Mouse (Mus musculus): ENCODE results near the gene Armc7.
"Not testable (repeated sequence)": the region's sequence is repeated elsewhere in the genome, so short reads cannot be mapped to it uniquely, and the experiment has no call there.

Gene Armc7

DNA sequence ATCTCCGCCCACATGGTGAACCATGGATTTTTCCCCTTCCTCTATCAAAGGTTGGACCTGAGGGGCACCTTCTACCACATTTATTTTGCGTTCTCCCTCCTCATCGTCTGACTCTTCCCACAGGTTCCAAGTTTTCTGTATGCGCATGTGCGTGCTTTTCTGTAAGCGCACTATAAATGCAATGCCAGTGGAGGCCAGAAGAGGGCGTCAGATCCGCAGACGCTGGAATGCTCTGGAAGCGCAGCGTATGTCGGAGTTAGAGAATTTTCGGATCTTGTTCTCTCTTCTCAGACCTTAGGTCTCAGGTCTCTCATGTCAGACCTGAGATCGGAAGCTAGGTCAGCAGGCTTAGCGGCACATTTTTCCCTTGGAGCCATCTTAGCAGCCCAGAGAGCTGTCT lies 19.8 kb upstream of the Armc7 start:
- DNase-seq (ENCODE audit: low read depth), result no peak

DNA sequence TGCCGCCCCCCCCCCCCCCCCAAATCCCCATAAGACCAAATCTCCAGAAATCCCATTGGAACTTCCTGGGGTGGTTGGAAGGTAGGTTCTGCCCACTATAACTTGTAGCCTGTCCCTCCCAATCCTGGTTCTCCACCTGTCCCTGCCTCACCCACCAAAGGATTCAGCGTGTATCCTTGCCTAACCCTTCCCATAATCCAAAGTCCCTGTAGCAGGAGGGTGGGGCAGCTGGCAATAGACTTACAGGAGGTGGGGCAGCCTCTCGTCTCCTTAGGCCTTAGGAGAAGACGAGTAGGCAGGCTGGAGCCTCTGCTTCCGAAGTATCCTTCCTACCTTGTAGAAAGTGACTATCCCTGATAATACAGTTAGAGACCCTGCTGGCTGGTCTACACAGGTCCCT lies 19.3 kb upstream of the Armc7 start:
- no peak for DNase-seq (ENCODE audit: low read depth)

DNA sequence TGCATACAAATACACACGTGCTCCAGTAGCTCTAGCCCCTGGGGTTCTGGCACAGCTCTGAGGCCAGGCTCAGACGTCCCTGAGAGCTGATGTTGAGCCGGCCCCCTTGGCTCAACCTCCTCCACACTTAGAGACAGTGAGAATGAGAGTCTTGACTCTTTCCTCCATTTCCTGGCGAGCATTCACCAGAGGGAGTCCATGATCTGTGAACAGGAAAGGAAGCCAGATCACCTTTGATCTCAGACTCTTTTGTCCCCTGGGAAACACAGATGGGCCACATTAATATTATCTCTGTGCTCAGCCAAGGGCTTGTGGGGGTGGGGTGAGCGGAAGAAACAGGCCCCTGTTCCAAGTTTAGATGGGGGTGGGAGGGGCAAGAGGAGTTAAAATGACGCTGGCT lies 18.1 kb upstream of the Armc7 start:
- no peak for DNase-seq (ENCODE audit: low read depth)

DNA sequence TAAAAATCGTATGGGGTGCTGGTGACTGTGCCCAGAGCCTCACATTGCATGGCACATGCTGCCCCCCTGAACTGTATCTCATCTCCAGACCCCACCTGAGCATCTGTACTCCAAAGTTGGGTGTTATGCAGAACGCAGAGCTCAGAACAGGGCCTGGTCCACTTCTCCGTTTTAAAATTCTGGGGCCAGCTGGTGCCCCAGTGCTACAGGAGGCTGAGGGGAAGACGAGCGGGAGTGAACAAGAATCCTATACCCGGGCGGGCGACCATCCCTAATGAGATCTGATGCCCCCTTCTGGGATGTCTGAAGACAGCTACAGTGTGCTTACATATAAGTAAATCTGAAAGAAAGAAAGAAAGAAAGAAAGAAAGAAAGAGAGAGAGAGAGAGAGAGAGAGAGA lies 14.5 kb upstream of the Armc7 start:
- no peak for DNase-seq (ENCODE audit: low read depth)

DNA sequence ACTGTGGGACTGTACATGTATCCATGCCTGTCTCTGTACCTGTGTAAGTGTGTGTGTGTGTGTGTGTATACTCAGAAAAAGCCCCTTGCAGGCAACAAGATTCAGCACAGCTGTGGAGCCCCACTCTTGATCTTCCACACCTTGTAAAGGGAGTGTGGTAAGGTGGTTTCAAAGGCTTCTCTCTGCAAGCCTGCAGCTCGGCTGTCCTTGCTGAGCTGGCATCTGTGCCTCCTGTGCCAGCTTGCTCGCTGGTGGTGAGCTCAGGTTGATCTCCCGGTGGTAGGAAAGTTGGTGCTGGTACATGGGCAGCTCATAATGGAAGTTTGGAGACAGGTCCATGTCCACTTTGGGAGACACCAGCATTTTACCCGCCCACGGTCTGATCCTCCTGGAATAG lies 13.6 kb upstream of the Armc7 start:
- no peak for DNase-seq (ENCODE audit: low read depth)

DNA sequence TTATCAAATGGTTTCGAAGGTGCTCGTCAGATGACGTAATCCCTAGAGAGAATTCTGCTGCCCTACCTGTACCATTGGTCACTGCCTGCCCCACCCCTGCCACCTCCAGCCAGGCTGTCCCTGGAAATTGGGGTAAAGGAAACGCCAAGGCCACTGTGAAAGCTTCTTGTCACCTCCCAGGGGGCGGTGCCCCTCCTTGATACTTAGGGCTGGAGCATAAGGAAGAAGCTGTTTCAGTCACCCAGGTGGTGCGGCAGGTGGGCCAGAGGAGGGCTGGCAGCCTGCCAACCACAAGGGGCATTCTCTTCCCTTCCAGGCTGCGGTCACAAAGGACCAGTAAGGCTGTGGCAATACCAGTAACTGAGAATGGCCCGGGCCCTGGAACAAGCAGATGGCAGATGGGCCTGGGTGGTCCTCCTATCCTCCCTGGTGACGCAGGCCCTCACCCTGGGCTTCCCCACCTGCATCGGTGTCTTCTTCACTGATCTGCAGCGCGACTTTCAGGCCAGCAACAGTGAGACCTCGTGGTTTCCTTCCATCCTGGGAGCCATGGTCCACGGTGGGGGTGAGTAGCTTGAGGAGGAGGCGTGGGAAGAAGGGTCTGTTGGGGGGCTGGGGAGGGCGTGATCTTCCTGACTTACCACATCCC lies 13.1 kb upstream of the Armc7 start, which contains the start of gene Slc16a5:
Gene Slc16a5 (plus strand): TSS at position 232 of the 649 bp plus-strand sequence.
- DNase-seq (ENCODE audit: low read depth), result no peak

DNA sequence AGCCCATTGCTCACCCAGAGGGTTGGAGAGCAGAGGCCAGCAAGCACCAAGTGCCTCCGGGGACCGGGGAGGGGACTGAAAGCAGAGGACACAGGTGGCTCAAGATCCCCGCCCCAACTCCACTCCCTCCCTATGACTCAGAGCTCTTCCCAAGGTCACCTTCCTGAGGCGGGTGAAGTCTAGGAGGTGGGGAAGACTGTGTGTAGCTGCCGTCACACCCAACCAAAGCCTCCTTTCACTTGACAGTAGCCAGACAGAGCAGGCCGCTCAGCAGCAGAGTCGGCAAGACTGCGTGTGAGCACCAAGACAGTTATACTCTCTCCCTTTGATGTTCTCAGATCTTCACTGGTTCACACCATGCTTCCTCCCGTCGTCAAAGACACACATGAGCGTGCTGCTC lies 12.1 kb upstream of the Armc7 start:
- no peak for DNase-seq (ENCODE audit: low read depth)

DNA sequence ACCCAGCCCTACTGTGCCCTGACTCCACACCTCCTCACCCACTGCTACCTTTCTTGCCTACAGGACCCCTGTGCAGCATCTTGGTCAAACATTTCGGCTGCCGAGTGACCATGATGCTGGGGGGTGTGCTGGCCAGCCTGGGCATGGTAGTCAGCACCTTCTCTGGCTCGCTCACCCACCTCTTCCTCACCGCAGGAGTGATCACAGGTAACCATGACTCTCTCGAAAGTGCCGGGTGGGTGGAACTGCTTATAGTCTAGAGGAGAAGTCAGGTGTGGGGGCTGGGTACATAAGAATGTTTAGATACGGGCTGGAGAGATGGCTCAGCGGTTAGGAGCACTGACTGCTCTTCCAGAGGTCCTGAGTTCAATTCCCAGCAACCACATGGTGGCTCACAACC lies 10.6 kb upstream of the Armc7 start:
- no peak for DNase-seq (ENCODE audit: low read depth)

DNA sequence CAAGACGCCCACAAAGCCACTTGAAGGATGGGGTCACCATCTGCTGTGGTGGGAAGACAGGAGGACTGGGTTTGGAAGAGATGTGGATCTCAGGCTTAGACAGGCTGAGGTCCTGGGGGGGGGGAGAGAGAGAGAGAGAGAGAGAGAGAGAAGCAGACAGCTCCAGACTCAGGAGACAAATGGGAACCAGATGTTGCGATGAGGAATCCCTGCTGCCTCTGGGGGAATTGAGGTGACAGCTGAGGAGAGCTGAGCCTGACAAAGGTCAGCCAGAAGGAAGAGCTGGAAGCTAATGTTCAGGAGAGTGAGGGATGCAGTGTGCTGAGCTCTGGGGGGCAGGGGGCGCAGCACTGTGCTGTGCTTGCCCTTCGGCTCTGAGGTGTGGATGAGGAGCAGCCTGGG lies 8.2 kb upstream of the Armc7 start:
- no peak for DNase-seq (ENCODE audit: low read depth)

DNA sequence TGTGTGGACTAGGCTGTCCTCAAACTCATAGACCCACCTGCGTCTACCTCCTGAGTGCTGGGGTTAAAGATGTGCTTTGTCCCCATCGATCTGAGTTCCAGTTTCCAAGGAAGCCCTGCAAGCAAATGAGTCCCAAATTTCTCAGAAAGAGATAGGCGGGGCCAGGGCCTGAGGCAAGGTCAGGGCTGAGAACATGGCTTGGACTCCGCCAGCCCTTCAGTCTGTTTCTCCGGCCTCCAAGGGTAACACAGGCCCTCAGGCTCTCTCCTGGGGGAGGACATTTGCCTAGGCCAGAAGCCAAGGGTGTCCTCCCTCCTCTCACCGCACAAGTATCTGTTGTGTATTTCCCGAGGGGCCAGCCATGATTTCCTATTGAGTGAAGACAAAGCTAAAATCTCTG lies 3.3 kb upstream of the Armc7 start:
- no peak for DNase-seq (ENCODE audit: low read depth)

DNA sequence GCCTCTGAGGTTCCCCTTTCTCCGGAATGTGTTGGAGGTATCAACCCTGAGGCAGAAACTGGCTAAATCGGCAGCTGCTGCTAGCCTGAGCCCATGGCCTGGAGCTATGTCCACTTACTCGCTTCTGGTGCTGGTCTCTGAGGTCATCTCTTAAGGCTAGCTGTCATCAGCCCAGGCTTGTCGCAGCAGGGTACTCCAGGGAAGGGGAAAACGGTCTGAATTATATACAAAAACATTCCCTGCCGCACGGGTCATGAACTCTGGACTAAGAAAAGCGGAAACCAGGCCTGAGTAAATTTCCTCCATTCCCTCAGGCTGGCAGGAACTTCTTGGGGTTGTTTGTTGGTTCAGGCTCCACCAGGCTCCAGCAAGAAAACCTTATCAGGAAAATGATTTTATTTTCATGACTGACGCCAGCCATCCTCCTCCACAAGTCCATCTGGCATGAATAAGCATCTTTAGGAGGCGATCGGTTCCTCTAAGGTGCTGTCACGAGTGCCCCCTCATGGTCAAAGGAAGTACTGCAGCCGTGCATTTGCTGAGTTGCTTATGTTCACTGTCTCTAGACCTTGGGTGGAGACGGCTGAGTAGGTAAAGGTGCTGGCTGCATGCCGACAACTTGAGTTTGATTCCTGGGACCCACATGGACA lies 1.7 kb upstream of the Armc7 start:
- peak; percentile 95 for DNase-seq (ENCODE audit: low read depth)

DNA sequence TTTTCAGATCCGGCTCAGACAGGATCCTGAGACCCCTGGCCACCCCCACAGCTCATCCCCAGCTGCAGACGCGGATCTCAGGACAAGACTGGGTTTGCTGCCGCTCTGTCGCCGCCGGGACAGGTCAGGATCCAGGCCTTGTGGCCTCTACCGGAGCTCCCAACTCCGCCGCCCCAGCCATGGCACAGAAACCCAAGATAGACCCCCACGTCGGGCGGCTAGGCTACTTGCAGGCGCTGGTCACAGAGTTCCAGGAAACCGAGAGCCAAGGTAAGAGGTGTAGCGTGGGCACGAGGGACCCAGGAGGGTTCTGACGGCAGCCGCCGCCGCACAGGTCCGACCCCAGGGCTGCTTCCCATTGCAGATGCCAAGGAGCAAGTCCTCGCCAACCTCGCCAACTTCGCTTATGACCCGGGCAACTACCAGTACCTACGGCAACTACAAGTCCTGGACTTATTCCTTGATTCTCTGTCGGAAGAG lies 331 bp downstream of the Armc7 start:
- no peak for DNase-seq (ENCODE audit: low read depth)

DNA sequence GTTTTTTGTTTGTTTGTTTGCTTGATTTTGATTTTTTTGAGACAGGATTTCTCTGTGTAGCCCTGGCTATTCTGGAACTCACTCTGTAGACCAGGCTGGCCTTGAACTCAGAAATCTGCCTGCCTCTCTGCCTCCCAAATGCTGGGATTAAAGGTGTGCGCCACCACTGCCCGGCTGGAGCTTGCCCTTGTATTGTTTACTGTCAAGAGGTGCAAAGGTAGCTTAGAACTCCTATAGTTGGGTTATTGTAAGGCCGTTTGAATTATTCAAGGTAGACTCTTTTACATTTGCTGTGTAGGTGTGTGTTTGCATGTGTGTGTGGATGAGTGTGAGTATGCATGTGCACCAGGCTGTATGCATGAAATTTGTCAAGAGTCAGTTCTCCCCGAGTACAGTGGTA lies 1.2 kb downstream of the Armc7 start:
- not testable (repeated sequence) for DNase-seq (ENCODE audit: low read depth)

DNA sequence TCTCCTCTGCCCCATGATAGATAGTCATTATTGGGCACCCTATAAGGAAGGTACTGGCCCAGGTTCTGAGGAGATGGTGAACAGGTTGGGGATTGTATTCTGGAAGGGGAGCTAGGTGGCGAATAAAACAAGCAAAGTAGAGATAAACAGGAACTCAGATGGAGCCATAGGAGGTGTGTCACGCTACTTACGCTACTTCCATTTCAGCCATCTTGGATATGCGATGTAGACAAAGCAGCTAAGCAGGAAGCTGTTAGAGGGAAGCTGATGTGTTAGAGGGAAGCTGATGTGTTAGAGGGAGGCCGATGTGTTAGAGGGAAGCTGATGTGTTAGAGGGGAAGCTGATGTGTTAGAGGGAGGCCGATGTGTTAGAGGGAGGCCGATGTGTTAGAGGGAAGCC lies 1.9 kb downstream of the Armc7 start:
- peak; percentile 28 for DNase-seq (ENCODE audit: low read depth)

DNA sequence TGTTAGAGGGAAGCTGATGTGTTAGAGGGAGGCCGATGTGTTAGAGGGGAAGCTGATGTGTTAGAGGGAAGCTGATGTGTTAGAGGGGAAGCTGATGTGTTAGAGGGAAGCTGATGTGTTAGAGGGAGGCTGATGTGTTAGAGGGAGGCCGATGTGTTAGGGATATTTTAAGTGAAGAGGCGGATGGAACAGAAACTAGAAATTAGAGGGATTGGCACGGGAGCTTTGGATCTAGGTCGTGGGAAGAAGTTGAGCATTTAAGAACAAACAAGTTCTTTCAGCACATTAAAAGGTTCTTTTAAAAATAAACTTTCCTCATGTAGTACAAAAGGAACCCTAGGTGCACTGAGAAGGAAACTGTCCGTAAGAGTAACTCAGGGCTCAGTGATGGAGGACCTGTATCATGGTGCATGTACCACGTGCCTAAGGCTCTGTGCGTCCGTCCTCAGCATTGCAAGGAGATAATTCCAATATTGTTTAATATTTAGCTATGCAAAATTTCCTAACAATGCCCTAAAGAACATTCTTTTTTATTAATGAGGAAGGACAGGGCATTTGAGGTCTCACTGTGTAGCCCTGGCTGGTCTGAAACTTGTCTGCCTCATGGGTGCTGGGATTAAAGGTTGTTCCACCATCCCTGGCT lies 3.0 kb downstream of the Armc7 start:
- no peak for DNase-seq (ENCODE audit: low read depth)

DNA sequence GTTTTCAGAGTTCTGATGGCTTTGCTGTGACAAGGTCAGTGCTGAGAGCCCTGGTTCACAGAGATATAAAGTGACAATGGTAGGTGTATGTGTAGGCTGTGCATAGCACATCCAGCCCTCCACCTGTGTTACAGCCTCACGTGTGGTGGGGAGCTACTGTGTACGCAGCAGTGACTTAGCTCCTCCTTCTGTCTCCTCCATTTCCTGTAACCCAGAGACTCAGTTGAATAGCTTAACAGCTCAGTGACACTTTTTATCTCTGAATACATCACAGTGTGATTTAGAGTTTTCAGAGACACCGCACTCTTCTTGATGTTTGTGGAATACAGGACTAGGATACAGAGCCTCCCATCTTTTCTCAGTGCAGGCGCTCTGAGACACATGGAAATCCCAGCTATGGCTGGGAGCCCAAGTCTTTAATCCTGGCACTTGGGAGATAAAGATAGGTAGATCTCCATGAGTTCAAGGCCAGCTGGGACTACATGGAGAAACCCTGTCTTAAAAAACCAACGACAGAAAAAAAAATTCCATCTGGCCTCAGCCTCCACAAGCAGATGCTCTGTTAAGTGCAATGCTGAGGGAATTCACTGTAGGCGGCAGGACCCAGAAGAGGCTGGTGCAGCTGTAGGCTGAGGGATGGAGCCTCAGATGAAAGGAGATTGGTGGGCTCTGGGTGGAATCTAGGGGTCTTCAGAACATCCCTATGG lies 6.2 kb downstream of the Armc7 start:
- DNase-seq (ENCODE audit: low read depth), result no peak

DNA sequence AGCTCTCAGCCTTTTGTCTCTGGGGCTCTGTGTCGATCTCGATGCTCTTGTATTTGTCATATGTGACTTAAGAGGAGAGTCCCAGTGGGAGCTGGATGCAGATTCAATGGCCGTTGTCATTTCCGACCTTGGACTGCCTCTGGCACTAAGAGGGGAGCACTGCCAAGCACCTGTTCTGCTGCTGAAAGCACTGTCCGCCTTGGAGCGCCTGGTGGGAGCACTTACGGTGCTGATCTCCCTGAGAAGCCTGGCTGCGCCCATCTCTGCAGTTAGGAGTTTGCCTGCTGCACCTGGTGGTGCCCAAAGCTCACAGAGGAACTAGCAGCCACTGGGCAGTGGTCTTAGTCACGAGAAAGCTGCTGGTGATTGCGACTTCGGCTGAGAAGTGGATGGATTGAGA lies 7.8 kb downstream of the Armc7 start:
- no peak for DNase-seq (ENCODE audit: low read depth)

DNA sequence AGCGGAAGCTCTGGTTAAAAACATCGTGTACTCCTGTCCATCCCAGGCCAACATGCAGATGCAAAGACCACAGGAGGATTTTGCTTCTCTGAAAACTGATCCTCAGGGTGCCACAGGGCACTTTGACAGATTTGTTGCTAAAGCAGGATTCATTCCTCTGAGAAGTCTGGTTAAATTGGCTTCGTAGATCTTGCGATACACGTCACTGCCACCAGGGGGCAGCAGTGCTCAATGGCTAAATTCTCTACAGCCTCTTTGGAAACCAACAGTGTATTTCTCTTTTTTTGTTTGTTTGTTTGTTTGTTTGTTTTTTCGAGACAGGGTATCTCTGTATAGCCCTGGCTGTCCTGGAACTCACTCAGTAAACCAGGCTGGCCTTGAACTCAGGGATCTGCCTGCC lies 8.3 kb downstream of the Armc7 start:
- DNase-seq (ENCODE audit: low read depth), result peak; percentile 74

DNA sequence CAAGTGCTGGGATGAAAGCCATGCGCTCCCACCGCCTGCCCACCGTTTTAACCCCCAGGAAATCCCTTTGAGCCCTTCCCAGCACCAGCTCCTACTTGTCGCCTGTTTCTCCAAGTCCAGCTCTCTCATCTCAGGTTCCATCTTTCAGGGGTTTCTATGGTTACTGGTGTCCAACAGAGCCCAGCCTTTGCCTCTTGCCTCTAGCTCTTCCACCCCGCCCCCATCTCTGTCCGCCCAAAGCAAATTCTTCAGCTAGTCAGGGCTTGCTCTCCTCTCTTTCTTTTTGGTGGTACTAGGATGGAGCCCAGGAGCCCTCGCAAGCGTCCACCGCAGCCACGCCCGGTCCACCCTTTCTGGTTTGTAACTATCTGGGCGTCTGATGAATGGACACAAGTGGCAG lies 9.7 kb downstream of the Armc7 start:
- DNase-seq (ENCODE audit: low read depth), result no peak

DNA sequence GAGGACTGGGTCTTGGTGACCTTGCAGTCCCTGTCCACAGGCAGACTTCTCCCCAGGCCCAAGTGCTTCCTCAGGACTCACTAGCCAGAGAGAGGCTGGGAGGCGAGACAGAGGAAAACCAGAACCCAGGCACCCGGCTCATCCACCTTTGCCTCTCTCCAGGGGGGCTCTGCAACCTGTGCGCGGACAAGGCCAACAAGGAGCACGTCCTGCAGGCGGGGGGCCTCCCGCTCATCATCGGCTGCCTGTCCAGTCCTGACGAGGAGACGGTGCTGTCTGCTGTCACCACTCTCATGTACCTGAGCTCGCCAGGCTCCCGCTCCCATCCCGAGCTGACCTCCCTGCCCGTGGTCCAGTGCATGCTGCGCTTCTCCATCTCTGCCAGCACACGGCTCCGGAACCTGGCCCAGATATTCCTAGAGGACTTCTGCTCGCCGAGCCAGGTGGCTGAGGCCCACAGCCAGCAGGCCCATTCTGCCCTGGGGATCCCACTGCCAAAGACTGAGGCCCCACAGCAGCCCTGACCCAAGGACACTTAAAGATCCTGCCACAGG lies 13.2 kb downstream of the Armc7 start:
- DNase-seq (ENCODE audit: low read depth), result no peak

DNA sequence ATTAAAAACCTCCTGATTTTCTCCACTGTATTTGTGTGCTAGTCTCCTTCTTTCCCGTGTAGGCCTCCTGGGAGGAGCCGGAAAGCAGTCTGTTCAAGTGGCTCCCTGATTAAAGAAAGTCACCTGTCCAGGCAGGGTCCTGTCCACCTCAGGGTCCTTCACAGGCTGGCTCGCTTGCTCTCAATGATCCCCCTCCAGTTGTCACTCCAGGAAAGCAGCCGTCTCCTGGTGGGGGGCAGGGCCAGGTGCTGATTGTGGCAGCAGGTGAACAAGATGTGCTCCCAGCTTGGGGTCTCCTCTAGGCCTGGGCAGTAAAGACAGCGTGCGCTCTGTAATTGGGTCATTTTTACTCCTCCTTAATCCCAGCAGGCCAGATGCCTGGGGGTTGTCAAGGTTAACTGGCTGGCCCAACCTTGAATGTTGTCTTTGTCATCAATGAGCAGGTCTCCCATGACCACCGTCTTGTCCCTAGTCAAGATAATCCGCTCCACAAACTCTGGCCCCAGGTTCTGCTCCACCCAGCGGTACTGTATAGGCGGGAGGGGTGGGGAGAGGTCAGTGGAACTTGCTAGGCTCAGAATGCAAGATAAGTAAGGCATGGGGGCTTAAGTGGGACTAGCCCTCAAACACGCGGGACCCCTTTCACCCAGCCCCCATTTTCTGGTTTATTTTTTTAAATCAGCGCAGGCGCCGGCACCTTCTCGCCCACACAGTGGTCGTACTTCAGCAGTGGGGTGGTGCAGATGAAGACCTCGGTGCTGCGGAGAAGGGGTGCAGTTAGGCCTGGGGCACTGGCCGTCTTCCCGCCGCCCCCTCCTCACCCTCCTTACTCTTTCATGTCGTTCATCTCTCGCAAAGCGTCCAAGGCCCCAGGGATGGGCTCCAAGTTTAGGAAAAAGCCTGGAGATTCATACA lies 15.2 kb downstream of the Armc7 start:
- no peak for DNase-seq (ENCODE audit: low read depth)
